Mouse (Mus musculus) liver, adult 2 months (tissue): ENCODE measurements around the gene Gnat1.

ENCODE experiments used
- CTCF ChIP-seq: fragments of 200-500 bp; IDR thresholded peaks from 2 replicates; pipeline ENCODE4 v1.5.1; 2011; ENCODE audit warnings: low read depth, low read length, control low read depth
- POLR2A ChIP-seq: fragments of 200-500 bp; IDR thresholded peaks from 2 replicates; pipeline ENCODE4 v1.6.1; 2011; ENCODE audit warnings: low read length, control low read depth; ENCODE audit not compliant: insufficient read depth; ENCODE audit errors: extremely low read depth

DNA sequence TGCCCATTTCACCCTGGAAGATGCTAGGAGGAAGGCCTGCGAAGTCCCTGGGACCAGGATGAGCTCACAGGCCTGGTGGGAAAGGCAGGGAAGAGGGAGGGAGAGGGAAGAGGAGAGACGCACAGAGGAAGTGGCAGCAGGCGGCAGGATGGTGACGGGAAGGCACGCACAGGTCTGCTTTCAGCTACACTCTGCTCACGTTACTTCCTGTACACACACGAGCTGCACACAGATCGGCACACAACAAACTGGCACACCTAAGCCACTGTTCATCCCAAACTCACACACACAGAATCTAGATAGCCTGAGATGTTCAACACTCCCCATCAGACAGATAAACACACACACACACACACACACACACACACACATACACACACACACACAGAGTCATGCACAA is 10.9 kb upstream of the Gnat1 start:
- TF ChIP-seq CTCF, result no peak
- no peak for TF ChIP-seq POLR2A
